Mouse (Mus musculus): Measurements from ENCODE around the gene Rfx7. TPM values are rescaled to one million over a fixed set of nuclear protein-coding genes. Genes with fewer than 3 reads are reported as not detected.

The Rfx7 gene
- polyA plus RNA-seq, 1 experiment, result 21.2 TPM

DNA sequence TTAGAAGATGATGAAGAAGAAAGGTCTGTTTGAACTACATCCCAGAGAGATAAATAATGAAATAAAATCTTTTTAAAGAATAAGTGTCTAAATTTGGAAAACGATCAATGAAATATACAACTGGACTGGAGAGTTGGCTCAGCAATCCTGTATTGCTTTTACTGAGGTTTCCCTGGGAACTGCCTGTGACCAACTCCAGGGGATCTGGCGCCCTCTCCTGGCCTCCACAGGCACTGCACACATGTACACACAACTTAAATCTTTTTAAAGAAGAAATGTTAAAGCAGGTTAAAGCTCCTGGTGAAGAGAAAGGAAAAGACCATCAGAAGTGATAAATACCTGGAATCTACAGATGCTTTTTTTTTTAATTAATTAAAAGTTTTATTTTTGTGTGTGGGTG lies 140.3 kb downstream of the Rfx7 start:
- 26% methylated on average over 2 of the region's 2 CpGs for WGBS
- DNase-seq, result peak; percentile 81
- Histone ChIP-seq H3K27me3 (ENCODE audit: control insufficient read depth, insufficient read depth, low read length) (no peaks in the 10 kb centered on the region), H3K27ac (ENCODE audit: control insufficient read depth, insufficient read depth, low read length) (no peak overlapping the region), H3K4me1 (replicated peaks; ENCODE audit: control insufficient read depth, insufficient read depth, low read length) (no peaks in the 10 kb centered on the region), H3K4me3 (ENCODE audit: control insufficient read depth, insufficient read depth, low read length) (no peak overlapping the region), H3K36me3 (ENCODE audit: control insufficient read depth, insufficient read depth, low read length) (peaks cover 32% of the 10 kb centered on the region)
- peak; percentile 78 for TF ChIP-seq CTCF (IDR thresholded peaks at IDR 0.05; ENCODE audit: borderline replicate concordance, control insufficient read depth, extremely low read depth, insufficient read depth, low read length, poor library complexity)
- no peak for TF ChIP-seq POLR2A (IDR thresholded peaks at IDR 0.05; ENCODE audit: control insufficient read depth, extremely low read depth, insufficient read depth, low read length, poor library complexity)

Other genes starting within 250 kb of the Rfx7 start
- 7.4 and 8.1 TPM in 2 replicates for gene Mns1, start 94.2 kb upstream of the Rfx7 start, polyA plus RNA-seq (2012; rRNA removed)
- 5.1 and 6.0 TPM in 2 replicates for gene Tex9, start 40.0 kb upstream of the Rfx7 start, polyA plus RNA-seq (2012; rRNA removed)
- gene Nedd4, start 130.1 kb downstream of the Rfx7 start, polyA plus RNA-seq (2012; rRNA removed), result 71.7 and 80.4 TPM in 2 replicates

All from thymus, adult 2 months (tissue).